Mouse (Mus musculus) heart, postnatal 0 days (tissue): ENCODE results near the gene Adcy2.

Source experiments
- CTCF ChIP-seq: IDR thresholded peaks from 2 replicates; pipeline ENCODE4 v1.5.1; 2016; ENCODE audit warnings: antibody characterized with exemption, control low read depth, low read depth
- EP300 ChIP-seq: IDR thresholded peaks from 2 replicates; pipeline ENCODE4 v1.6.1; 2016; ENCODE audit warnings: antibody characterized with exemption, low read depth

- TF ChIP-seq EP300 = no peak
- TF ChIP-seq CTCF = no peak
Measured at GRCm38 (mm10) chr13:68960513-68960912, 38.8 kb downstream of the Adcy2 start.
